Mouse (Mus musculus): Measurements from ENCODE around the gene Rbak. TPM values are rescaled to one million over a fixed set of nuclear protein-coding genes. Genes with fewer than 3 reads are reported as not detected.
"Not testable (repeated sequence)": the region's sequence is repeated elsewhere in the genome, so short reads cannot be mapped to it uniquely, and the experiment has no call there.

Rbak gene
- total RNA-seq, 2 experiments from 2014 or later, result 11.3 to 11.7 TPM

DNA sequence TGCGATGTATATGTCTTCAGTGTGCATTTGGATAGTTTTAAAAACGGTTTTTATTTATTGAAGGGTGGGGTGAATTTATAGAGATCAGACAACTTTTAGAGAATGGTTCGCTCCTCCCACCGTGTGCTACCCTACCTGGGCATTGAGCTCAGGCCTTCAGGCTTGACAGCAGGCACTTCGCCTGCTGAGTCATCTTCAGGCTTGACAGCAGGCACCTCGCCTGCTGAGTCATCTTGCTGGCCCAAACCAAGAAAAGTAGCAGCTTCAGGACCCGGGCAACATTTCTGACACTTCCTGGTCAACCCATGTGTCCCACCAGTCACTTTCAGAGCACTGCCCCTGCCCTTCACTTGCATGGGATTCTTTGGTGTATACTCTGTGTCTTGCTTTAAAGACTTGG, 45.5 kb downstream of the Rbak start:
- peak; percentile 10 to 18 for DNase-seq

DNA sequence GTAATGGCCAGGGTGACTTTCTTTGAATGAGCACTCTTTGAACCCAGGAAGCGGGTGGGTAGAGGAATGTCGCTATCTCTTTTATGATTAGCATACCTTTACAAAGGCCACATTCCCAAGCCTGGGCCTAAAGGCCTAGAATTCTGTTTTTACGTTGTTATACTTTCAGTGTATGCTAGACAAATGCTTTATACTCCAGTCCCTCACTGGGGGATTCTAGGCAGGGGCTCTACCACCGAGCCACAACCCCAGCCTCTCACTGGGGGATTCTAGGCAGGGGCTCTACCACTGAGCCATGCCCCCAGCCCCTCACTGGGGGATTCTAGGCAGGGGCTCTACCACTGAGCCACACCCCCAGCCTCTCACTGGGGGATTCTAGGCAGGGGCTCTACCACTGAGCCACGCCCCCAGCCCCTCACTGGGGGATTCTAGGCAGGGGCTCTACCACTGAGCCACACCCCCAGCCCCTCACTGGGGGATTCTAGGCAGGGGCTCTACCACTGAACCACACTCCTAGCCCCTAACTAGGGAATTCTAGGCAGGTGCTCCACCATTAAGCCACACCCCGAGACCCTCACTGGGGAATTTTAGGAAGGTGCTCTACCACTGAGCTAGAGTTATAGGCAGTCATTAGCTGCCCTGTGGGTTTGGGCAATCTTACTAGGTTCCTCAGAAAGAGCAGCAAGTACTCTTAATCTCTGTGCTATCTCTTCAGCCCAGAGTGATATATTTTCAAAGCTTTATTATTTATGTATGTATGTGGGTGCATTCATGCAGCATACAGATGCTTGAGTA, 46.2 kb downstream of the Rbak start:
- DNase-seq, result not testable (repeated sequence)

- no peak for DNase-seq
Observed at GRCm38 (mm10) chr5:143132935-143133514, 47.5 kb downstream of the Rbak start.

GRCm38 (mm10) chr5:143130342-143130741, 50.2 kb downstream of the Rbak start:
- DNase-seq, result no peak

DNA sequence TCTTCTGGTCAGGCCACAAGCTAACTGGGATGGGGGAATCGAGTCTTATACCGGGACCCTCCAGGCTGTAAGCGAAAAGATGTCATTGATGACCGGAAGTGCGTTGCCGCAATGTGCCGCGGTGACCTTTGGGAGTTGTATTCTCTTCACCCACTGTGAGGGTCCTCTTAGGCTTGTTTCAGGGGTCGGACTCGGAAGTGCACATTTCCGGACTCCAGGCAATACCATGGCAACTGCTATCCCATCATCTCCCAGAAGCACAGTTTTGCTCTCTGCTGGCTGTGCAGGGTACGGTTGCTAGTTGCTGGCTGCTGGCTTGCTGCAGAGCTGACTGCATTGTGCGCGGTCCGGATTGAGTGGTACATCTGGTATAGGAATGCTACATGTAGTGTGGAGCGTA, 51.5 kb downstream of the Rbak start:
- no peak for DNase-seq

- no peak for DNase-seq
Observed at GRCm38 (mm10) chr5:143127837-143128236, 52.7 kb downstream of the Rbak start.

- DNase-seq, result peak in 1 of 2 experiments; percentile 22
Observed at GRCm38 (mm10) chr5:143126908-143127307, 53.7 kb downstream of the Rbak start.

- no peak for DNase-seq
Observed at GRCm38 (mm10) chr5:143126089-143126488, 54.5 kb downstream of the Rbak start.

DNA sequence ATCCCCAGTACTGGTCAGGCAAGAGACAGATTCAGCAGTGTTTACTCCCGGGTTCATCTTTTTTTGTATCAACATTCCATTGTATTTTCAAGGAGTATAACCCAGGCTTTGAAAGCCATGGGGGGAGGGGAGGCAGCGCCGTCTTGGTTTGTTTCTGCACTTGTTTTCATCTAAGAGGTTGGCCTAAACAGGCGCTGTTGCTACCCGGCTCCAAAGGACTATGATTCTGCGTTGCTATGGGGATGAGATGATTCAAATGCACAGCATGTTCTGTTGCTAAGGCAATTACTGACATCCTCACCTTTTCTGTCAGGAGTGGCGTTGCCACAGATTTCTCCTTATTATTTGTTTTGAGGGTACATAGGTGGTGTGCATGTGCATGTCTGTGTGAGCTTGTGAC, 55.0 kb downstream of the Rbak start:
- DNase-seq, result no peak

GRCm38 (mm10) chr5:143124805-143125378, 55.7 kb downstream of the Rbak start:
- no peak for DNase-seq

GRCm38 (mm10) chr5:143122673-143123072, 57.9 kb downstream of the Rbak start:
- DNase-seq, result no peak

Small RNA genes within 50 kb of the gene (microRNA-seq; reads per million reads assigned to microRNA genes)
- gene Gm44405, result not detected

Other genes starting within 250 kb of the Rbak start
- 10 to 100 TPM; 33.6 to 42.0 TPM for gene Fscn1, start 220.4 kb downstream of the Rbak start, total RNA-seq (2021)
- 10 to 100 TPM; 38.4 to 48.7 TPM for gene Rnf216, start 67.8 kb downstream of the Rbak start, total RNA-seq (2021)
- under 1 TPM in 1 of 2 experiments, not detected in 1; 0.07 TPM for gene Olfr718-ps1, start 33.2 kb downstream of the Rbak start, total RNA-seq (2021)
- gene Spdye4b, start 242 bp upstream of the Rbak start, total RNA-seq (2021), result not detected
- not detected for gene Spdye4a, start 46.1 kb upstream of the Rbak start, total RNA-seq (2021)
- 10 to 100 TPM; 22.2 to 22.9 TPM for gene Zfp12, start 54.4 kb upstream of the Rbak start, total RNA-seq (2021)
- gene Zfp316, start 89.2 kb upstream of the Rbak start, total RNA-seq (2021), result 1 to 10 TPM; 5.2 to 9.7 TPM
- under 1 TPM; 0.36 to 0.40 TPM for gene Zfp853, start 112.8 kb upstream of the Rbak start, total RNA-seq (2021)
- gene E130309D02Rik, start 134.6 kb upstream of the Rbak start, total RNA-seq (2021), result 10 to 100 TPM; 24.2 to 33.2 TPM
- gene Zdhhc4, start 148.5 kb upstream of the Rbak start, total RNA-seq (2021), result 10 to 100 TPM; 54.7 to 60.4 TPM
- under 1 TPM; 0.20 to 0.30 TPM for gene Grid2ip, start 176.6 kb upstream of the Rbak start, total RNA-seq (2021)
- gene Kdelr2, start 223.1 kb upstream of the Rbak start, total RNA-seq (2021), result 100 to 1,000 TPM; 114 to 116 TPM